Mouse (Mus musculus): ENCODE results near the gene Apol7e.
A peak's percentile ranks its signal among the peaks of the same experiment; 100 is the strongest.
"Not testable (repeated sequence)": the region's sequence is repeated elsewhere in the genome, so short reads cannot be mapped to it uniquely, and the experiment has no call there.

The Apol7e gene

GRCm38 (mm10) chr15:77740511-77741297 lies 42.0 kb downstream of the Apol7e start:
- DNase-seq (ENCODE audit: low spot score), result no peak

DNA sequence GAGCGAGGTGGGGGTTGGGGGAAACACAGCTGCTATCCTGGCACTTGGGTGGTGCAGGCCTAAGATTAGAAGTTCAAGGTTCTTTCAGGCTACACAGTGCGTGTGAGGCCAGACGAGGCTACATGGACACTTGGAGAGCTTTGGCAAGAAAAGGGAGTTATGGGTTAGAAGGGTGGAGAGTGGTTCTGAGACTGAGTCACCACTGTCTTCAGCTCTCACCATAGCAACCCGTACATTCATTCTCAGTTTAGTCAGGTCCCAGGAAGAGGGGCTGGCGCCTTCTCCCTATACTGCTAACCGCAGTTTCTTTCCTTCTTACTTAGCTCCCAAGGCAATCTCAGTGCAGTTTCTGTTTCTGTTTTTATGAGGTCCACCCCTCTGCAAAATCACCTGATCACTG lies 42.9 kb downstream of the Apol7e start:
- not testable (repeated sequence) for DNase-seq (ENCODE audit: low spot score)

DNA sequence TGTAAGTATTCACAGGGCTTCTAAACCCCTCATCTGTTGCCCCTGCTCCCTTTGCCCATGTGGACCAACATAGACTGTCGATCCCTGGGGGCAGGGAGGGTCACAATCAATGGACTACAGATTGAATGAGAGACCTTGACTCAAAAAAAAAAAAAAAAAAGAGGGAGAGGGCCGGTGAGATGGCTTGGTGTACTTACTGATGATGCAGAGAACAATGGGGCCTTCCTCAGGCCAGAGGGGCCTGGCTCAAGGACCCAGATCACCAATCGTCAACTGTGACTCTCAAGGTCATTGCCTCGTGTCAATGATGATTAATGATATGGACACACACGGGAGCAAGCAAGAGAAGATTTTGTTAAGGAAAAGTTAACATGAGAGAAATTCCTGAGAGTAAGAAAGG lies 46.0 kb downstream of the Apol7e start:
- no peak for DNase-seq (ENCODE audit: low spot score)

DNA sequence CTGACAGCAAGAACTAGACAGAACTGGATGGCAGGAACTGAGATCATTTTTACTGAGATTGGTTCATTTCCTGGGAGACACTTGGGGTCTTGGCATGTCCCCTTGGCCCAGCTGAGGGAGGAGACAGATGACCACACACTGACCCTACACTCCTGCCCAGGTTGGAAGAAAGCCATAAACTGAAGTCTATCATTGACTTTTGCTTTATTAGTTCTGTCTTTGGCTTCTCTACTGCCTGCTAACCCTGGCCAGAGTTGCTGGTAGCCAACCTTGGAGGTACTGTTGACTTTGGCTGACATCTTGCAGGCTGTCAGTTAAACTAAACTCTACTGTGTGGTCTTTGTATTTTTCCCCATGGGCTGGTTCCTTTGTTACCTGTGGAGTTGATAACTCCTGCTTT lies 46.4 kb downstream of the Apol7e start:
- DNase-seq (ENCODE audit: low spot score), result no peak

- no peak for DNase-seq (ENCODE audit: low spot score)
Observed at GRCm38 (mm10) chr15:77746326-77746725, 47.7 kb downstream of the Apol7e start.

- no peak for DNase-seq (ENCODE audit: low spot score)
Observed at GRCm38 (mm10) chr15:77748414-77748813, 49.8 kb downstream of the Apol7e start.

DNA sequence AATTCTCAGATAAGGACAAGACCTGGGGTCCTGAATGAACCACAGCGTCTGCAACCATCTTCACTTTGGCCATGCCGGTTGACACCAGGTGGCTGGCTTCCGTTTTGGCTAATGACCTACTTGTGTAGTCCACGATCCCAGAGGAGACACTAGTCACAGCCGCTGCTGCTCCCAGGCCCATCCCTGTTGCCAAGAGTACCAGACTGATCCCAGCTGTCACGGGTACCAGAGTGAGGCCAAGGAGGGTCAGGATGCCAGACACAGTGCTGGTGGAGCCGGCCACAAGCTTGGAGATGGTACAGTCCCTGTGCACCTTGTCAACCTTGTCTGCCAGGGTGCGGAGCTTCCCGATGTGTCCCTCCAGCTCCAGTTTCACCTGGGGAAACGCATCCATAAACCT lies 51.1 kb downstream of the Apol7e start:
- no peak for DNase-seq (ENCODE audit: low spot score)

DNA sequence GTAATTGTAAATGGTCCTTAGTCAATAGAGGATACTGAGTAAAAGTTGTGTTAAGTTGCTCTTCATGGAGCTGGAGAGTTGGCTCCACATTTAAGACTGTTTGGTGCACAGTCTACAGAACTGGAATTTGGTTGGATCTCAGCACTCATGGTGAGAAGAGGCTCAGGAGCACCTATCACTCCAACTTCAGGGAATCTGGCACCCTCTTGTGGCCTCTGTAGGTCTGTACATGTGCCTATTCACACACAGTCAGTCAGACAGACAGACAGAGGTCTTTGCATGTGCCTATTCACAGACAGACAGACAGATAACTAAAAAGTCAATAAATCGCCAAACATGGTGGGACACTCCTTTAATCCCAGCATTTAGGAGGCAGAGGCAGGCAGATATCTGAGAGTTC lies 51.8 kb downstream of the Apol7e start:
- no peak for DNase-seq (ENCODE audit: low spot score)

- DNase-seq (ENCODE audit: low spot score), result no peak
Observed at GRCm38 (mm10) chr15:77752443-77752842, 53.8 kb downstream of the Apol7e start.

GRCm38 (mm10) chr15:77755132-77755531 lies 56.5 kb downstream of the Apol7e start:
- DNase-seq (ENCODE audit: low spot score), result no peak

DNA sequence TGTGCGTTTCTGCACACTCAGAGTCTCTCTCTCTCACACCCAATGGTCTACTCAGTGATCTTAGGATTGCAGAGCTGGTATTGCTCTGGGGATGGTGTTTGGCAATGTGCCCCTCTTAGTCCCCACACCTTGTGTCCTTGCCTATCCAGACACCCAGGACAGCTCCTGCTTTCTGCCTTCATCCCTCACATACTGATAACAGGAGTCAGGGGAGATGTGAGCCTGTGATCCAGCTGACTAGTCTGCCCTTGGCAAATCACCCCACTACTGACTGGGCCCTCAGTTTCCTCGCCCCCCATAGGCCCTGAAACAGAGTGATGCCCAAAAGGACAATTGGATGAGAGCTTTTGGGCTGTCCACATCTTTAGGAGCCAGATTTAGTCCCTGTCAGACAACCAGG lies 57.4 kb downstream of the Apol7e start:
- no peak for DNase-seq (ENCODE audit: low spot score)

- peak; percentile 59 for DNase-seq (ENCODE audit: low spot score)
Observed at GRCm38 (mm10) chr15:77756848-77757247, 58.2 kb downstream of the Apol7e start, which contains the start of gene Apol8. TSS of gene Apol8 (minus strand) at chr15:77757003.

DNA sequence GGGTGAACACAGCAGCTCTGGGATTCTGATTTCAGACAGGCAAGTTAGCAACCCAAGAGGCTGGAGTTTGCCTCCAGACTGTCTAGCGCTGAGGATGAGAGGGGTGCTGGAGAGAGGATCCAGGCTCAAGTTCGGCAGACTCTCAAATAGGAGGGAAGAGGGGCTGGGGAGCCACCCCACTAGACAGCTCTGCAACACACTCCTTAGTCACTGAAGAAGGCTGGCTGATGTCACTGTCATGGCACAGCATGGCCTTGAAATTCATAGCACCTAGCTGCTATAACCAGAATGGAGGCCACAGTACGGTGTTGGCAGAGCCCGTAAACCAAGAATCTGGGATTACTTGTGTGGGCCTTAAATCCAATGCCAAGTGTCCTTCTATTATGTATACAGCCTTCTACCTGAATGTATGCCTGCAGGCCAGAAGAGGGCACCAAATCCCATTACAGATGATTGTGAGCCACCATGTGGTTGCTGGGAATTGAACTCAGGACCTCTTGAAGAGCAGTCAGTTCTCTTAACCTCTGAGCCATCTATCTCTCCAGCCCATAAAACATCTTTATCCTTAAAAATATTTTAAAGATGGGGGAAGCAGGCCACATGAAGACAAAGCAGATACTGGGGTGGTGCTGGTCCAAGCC lies 59.0 kb downstream of the Apol7e start:
- no peak for DNase-seq (ENCODE audit: low spot score)

GRCm38 (mm10) chr15:77760037-77760436 lies 61.4 kb downstream of the Apol7e start:
- DNase-seq (ENCODE audit: low spot score), result no peak

DNA sequence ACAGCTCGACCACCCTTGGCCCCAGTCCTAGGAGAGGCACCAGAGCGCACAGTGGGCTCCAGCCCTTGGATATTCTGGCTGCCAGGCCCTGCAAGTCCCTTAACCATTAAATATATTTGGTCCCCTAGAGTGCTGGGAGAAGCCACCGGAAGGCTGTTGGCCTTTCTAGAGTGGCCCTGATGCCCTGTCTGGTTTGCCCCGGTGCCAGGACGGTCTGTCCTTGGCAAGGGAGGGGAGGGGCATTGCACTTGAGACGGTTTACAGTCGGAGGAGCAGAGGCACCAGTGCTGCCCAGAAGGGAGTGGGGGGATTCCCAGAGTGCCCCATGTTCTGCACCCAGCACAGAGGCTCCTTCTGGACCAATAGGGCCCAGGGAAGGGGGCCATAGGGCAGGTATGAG lies 62.4 kb downstream of the Apol7e start:
- DNase-seq (ENCODE audit: low spot score), result no peak

DNA sequence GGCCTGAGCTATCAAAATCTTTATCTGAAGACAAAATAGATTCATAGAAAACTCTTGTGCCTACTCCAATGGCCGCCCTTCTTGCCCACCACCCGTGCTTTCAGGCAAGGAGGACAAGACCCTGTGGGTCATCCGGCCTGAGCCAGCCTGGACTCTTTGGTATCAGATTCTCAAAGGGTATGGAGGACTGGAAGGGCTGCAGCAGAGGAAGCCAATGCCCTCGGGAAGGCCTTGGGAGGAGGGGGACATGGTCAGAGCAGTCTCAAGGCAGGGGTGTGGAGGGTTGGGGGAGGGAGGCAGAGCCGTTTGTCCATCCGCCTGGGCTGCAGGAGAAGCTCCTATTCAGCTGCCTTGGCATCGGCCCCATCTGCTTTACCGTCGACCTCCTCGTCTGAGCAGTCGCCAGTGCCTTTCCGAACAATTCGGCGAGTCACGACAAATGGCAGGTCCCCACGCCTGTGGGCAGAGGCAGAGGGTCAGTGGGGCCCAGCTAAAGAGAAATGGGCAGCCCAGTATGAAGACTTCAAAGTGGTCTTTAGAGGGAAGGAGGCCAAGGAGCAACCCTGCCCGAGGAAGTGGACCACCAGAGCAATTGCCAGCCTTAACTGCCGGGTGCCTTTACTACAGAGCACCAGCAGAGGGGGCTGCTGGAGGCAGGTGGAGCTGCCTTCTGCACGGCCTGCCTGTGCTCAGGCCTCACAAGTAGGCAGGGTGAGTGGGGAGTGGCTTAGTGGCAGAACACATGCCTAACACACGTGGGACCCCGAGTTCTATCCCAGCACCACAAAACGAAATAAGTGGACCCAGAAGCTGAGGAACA lies 63.1 kb downstream of the Apol7e start:
- DNase-seq (ENCODE audit: low spot score), result no peak

- no peak for DNase-seq (ENCODE audit: low spot score)
Observed at GRCm38 (mm10) chr15:77763050-77763449, 64.4 kb downstream of the Apol7e start.

DNA sequence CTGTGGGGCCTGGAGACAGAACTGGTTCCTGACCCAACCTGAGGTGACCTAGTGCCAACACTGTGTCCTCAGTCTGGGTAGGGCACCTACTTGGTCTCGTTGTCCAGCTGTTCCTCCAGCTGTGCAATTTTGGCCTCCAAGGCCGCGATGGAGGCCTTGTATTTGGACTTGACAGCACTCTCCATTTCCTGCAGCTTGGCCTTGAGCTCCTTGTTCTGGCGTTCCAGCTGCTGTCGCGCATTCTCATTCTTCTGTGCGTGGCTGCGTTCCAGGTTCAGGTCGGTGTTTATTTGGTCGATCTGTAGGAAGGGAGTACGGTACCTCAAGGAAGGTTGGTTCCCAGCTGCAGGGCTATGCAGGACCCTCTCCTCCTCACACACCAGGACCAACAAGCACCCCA lies 65.0 kb downstream of the Apol7e start:
- DNase-seq (ENCODE audit: low spot score), result no peak

- DNase-seq (ENCODE audit: low spot score), result no peak
Observed at GRCm38 (mm10) chr15:77764391-77765006, 65.8 kb downstream of the Apol7e start.

DNA sequence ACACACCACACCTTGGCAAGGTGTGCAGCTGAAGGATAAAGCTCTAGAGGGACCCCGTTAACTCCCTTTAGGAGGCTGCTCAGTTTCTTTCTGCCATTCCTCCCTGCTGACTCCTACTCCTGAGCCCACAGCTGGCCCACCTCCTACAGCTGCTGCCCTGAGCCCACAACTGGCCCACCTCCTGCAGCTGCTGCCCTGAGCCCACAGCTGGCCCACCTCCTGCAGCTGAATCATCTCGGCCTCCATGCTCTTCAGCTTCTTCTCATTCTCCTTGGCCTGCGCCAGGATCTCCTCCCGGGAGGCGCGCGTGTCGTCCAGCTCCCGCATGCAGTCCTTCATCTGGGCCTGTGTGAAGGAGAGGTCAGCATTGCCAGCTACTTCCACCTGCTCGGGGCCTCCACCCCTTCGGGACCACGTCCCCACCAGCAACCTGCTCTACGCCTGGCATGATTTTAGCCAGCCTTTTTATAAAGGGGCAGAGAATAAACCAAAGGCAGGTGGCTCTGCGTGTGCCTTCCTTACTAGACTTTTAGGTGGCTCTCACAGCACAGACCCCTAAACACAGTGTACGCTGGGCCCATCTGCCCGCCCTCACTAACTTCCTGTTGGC lies 66.9 kb downstream of the Apol7e start:
- DNase-seq (ENCODE audit: low spot score), result no peak

- DNase-seq (ENCODE audit: low spot score), result no peak
Observed at GRCm38 (mm10) chr15:77766981-77767380, 68.3 kb downstream of the Apol7e start.

All from layer of hippocampus, adult 9-10 months (tissue).